Mouse (Mus musculus): ENCODE results near the gene Rarb. TPM values are rescaled to one million over a fixed set of nuclear protein-coding genes. Genes with fewer than 3 reads are reported as not detected.

The Rarb gene
- polyA plus RNA-seq, 1 experiment from 2014 or later = 25.2 TPM

DNA sequence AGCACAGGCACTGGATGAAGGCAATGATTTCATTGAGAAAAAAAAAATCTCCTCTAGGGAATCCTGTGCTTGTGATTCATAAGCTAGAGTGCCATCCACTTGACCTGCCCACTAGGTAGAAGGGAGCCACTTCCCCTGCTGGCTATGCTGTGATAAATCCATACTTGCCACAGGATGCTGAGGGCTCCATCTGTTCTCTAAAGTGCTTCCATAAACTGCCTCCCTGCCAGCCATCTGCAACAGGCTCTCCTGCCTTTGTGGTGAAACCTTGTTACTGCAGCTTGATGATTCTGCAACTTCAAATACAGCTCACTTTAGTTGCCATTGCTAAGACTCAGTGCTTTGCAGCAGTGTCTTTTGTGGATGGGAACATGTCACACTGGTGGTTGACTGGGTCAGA, 213.5 kb downstream of the Rarb start:
- Histone ChIP-seq H3K27ac (ENCODE audit: low read depth, low read length) (no peak overlapping the region), H3K27me3 (ENCODE audit: control insufficient read depth, insufficient read depth, low read length) (no peaks in the 10 kb centered on the region), H3K9me3 (ENCODE audit: control insufficient read depth, low read length) (no peaks in the 10 kb centered on the region), H3K4me3 (ENCODE audit: low read depth, low read length) (no peak overlapping the region), H3K4me1 (ENCODE audit: control insufficient read depth, insufficient read depth, low read length) (no peaks in the 10 kb centered on the region), H3K36me3 (ENCODE audit: control insufficient read depth, insufficient read depth, low read length) (no peaks in the 10 kb centered on the region), H3K4me2 (ENCODE audit: low read depth, low read length) (no peak overlapping the region), H3K9ac (replicated peaks; ENCODE audit: low read depth, low read length) (no peak overlapping the region)
- no peak for ATAC-seq (ENCODE audit: low read depth)

DNA sequence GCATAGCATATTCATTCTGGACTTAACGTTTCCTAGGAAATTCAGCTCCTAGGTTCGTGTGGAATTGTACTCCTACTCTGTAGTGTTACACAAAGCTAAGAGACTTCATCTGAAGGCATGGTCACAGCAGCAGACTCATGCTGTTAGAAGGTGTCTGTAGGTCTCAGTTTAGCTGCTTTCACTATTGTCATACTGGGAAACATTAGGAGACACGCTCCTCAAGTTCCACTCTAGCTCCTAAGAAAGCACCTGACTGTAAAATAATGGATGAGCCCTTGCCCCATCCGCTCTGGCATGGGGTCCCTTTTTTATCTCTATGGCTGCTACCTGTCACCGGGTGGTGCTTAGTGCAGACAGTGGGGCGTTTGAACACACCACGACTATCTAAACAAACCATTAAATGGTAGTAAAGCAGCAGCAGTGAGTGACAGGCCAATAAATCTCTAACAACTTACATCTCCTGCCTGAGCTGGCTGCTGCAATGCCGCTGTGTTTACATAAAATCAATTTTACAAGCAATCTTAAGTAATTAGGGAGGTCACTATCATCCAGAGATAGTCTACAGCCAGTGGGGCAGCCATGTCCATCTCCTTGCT, 214.4 kb downstream of the Rarb start:
- Histone ChIP-seq H3K27ac (ENCODE audit: low read depth, low read length) (no peak overlapping the region), H3K9me3 (ENCODE audit: control insufficient read depth, low read length) (no peaks in the 10 kb centered on the region)
- 14% methylated on average over 8 of the region's 8 CpGs for WGBS

DNA sequence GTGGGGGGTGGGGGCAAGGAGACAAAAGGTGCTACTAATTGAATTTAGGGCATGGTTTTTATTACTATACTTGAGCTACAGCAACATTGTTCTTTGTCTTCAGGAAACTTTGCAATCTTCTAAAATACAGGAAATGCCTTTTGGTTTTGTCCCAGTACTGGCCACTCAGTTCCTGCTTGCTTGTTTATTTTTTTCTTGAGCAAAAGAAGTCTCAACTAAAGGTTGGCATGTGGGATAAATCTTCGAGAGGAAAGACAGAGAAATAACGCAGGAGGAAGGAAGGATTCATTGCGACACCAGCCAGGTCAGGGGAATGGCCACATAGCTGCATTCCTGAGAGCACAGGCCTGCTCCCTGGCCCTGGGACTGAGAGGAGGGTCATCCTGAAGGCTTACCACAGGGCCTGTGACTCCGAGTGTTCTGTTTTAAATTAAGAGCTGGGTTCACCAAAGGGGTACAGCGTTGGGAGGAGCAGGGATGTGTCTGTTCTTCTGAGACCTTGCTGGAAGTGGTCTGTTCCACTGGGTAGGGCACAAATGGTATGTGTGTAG, 215.8 kb downstream of the Rarb start:
- Histone ChIP-seq H3K27ac (ENCODE audit: low read depth, low read length) (no peak overlapping the region), H3K4me1 (ENCODE audit: control insufficient read depth, insufficient read depth, low read length) (peaks cover under 1% of the 10 kb centered on the region; the same call in 1 of the 2 replicates), H3K9ac (replicated peaks; ENCODE audit: low read depth, low read length) (no peak overlapping the region), H3K36me3 (ENCODE audit: control insufficient read depth, insufficient read depth, low read length) (no peaks in the 10 kb centered on the region), H3K9me3 (ENCODE audit: control insufficient read depth, low read length) (no peaks in the 10 kb centered on the region), H3K4me3 (ENCODE audit: low read depth, low read length) (no peak overlapping the region), H3K4me2 (ENCODE audit: low read depth, low read length) (no peak overlapping the region), H3K27me3 (ENCODE audit: control insufficient read depth, insufficient read depth, low read length) (no peaks in the 10 kb centered on the region)
- ATAC-seq (ENCODE audit: low read depth) = no peak
- 24% methylated on average over 5 of the region's 5 CpGs for WGBS

More for the DNA sequence above, 214.4 kb downstream of the Rarb start:
- no peak overlapping the region for H3K4me3 ChIP-seq (ENCODE audit: low read depth, low read length)
- H3K4me2 ChIP-seq (ENCODE audit: low read depth, low read length) = no peak overlapping the region
- no peak overlapping the region for H3K9ac ChIP-seq (replicated peaks; ENCODE audit: low read depth, low read length)
- 0 out of 2 replicates have a peak, but pooled peaks have one; percentile 38 for ATAC-seq (ENCODE audit: low read depth)
- H3K36me3 ChIP-seq (ENCODE audit: control insufficient read depth, insufficient read depth, low read length) = no peaks in the 10 kb centered on the region
- H3K27me3 ChIP-seq (ENCODE audit: control insufficient read depth, insufficient read depth, low read length) = no peaks in the 10 kb centered on the region
- no peaks in the 10 kb centered on the region for H3K4me1 ChIP-seq (ENCODE audit: control insufficient read depth, insufficient read depth, low read length)

DNA sequence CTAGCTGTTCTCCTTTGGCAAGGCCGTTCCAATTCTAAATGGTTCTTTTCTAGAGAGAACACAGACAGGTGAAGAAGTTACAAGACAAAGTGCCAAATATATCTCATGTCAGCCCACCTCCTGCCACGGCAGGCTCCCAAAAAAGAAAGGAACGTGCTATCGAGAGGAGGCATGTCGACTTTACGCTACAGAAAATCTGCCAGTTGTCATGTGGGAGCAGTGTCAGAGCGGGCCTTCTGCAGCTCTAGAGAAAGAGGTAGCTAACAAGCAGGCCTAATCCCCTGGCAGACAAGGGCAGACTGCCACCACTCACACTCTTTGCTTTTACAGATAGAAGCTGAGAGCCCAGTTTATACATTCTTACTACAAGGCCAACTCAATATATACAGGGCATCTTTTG, 219.7 kb downstream of the Rarb start:
- Histone ChIP-seq H3K9ac (replicated peaks; ENCODE audit: low read depth, low read length) (no peak overlapping the region), H3K4me1 (ENCODE audit: control insufficient read depth, insufficient read depth, low read length) (peaks cover 6% of the 10 kb centered on the region; the same call in 1 of the 2 replicates), H3K27ac (ENCODE audit: low read depth, low read length) (no peak overlapping the region), H3K27me3 (ENCODE audit: control insufficient read depth, insufficient read depth, low read length) (no peaks in the 10 kb centered on the region), H3K36me3 (ENCODE audit: control insufficient read depth, insufficient read depth, low read length) (no peaks in the 10 kb centered on the region), H3K4me3 (ENCODE audit: low read depth, low read length) (no peak overlapping the region), H3K4me2 (ENCODE audit: low read depth, low read length) (no peak overlapping the region), H3K9me3 (ENCODE audit: control insufficient read depth, low read length) (no peaks in the 10 kb centered on the region)
- ATAC-seq (ENCODE audit: low read depth) = no peak
- WGBS = 55% methylated on average over 7 of the region's 7 CpGs

DNA sequence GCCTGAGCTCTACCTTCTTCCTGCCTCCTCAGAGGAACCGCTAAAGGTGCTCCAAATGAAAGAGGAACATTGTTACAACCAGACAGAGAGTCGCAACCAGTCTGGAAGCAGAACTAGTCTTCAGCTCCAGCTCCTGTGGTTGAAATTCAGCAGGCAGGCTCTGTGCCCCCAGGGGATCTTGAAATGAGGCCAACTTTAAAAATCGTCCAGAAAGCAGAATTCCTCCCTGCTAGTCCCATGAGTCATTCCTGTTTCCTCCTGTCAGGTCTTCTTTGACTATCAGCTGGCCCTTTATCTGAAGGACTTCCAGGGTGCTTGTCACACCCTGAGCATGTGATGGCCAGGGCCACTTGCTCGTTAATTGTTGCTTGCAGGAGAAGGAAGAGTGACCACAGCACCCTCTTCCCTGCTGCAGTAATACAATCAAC, 220.9 kb downstream of the Rarb start:
- Histone ChIP-seq H3K27ac (ENCODE audit: low read depth, low read length) (no peak overlapping the region), H3K9me3 (ENCODE audit: control insufficient read depth, low read length) (no peaks in the 10 kb centered on the region), H3K4me1 (ENCODE audit: control insufficient read depth, insufficient read depth, low read length) (peaks cover 6% of the 10 kb centered on the region; the same call in 1 of the 2 replicates), H3K4me2 (ENCODE audit: low read depth, low read length) (no peak overlapping the region), H3K36me3 (ENCODE audit: control insufficient read depth, insufficient read depth, low read length) (no peaks in the 10 kb centered on the region), H3K4me3 (ENCODE audit: low read depth, low read length) (no peak overlapping the region), H3K27me3 (ENCODE audit: control insufficient read depth, insufficient read depth, low read length) (no peaks in the 10 kb centered on the region), H3K9ac (replicated peaks; ENCODE audit: low read depth, low read length) (no peak overlapping the region)
- ATAC-seq (ENCODE audit: low read depth) = no peak
- WGBS = 36% methylated on average over 4 of the region's 4 CpGs

DNA sequence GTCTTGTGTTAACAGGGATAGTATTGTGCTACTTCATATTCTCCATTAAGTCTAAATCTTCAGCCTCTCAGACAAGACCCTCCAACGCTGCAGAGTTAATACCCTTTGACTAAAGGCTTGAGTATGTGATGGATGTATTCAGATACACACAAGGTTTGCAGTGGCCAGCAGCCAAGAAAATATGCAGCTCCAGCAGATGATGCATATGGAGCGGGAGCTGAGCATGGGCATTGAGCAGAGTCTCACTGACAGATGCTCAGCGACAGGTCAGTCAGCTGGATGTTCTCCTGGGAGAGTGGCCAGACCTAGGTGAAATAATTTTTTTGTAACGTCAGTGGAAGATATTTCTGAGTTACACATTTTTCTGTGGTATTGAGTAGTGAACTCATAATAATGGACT, 229.8 kb downstream of the Rarb start:
- Histone ChIP-seq H3K9ac (replicated peaks; ENCODE audit: low read depth, low read length) (no peak overlapping the region), H3K27me3 (ENCODE audit: control insufficient read depth, insufficient read depth, low read length) (no peaks in the 10 kb centered on the region), H3K4me1 (ENCODE audit: control insufficient read depth, insufficient read depth, low read length) (no peaks in the 10 kb centered on the region), H3K4me3 (ENCODE audit: low read depth, low read length) (no peak overlapping the region), H3K4me2 (ENCODE audit: low read depth, low read length) (no peak overlapping the region), H3K9me3 (ENCODE audit: control insufficient read depth, low read length) (no peaks in the 10 kb centered on the region), H3K27ac (ENCODE audit: low read depth, low read length) (no peak overlapping the region), H3K36me3 (ENCODE audit: control insufficient read depth, insufficient read depth, low read length) (no peaks in the 10 kb centered on the region)
- WGBS = 71% methylated on average over 4 of the region's 4 CpGs
- no peak; the same call in 1 of the 2 replicates for ATAC-seq (ENCODE audit: low read depth)

DNA sequence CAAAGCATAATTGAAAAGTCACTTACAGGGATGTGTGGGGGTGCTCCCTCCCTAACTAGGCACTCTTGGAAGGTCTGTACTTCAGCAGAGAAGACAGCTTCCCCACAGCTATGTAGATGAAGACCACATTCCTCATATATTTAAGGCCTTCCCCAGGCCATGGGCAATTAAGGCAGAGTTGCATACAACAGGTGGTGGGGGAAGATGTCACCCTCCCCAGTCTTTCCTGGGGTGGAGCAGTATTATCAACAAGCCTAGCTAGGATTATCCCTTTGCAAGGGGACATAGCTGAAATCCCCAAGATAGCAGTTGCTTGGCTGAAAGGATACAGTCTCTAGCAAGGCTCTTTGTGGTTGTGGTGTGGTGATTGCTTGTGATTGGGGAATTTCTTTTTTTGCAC, 240.9 kb downstream of the Rarb start:
- Histone ChIP-seq H3K27me3 (ENCODE audit: control insufficient read depth, insufficient read depth, low read length) (no peaks in the 10 kb centered on the region), H3K4me2 (ENCODE audit: low read depth, low read length) (no peak overlapping the region), H3K4me1 (ENCODE audit: control insufficient read depth, insufficient read depth, low read length) (peaks cover 4% of the 10 kb centered on the region), H3K4me3 (ENCODE audit: low read depth, low read length) (no peak overlapping the region), H3K36me3 (ENCODE audit: control insufficient read depth, insufficient read depth, low read length) (no peaks in the 10 kb centered on the region), H3K27ac (ENCODE audit: low read depth, low read length) (no peak overlapping the region), H3K9me3 (ENCODE audit: control insufficient read depth, low read length) (no peaks in the 10 kb centered on the region), H3K9ac (replicated peaks; ENCODE audit: low read depth, low read length) (no peak overlapping the region)
- no peak for ATAC-seq (ENCODE audit: low read depth)

DNA sequence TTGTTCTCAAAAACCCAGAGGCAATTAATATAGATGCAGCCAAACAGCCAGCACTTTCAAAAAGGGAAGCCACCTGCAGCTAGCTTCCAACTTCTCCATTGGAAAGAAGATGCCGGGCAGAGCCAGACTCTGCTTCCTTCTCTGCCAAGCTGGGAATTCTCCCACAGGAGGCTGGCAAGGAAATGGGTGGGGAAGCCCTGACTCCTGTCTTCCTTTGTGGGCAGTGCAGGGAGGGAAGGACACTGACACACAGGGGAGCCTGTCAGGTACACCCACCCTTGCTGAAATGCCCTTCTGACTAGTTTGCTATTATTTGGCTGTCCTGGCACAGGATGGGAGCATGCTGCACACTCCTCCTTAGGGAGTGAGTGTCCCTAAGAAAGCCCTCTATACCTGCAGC, 241.9 kb downstream of the Rarb start:
- Histone ChIP-seq H3K27ac (ENCODE audit: low read depth, low read length) (no peak overlapping the region), H3K4me1 (ENCODE audit: control insufficient read depth, insufficient read depth, low read length) (peaks cover 10% of the 10 kb centered on the region), H3K4me2 (ENCODE audit: low read depth, low read length) (no peak overlapping the region), H3K4me3 (ENCODE audit: low read depth, low read length) (no peak overlapping the region), H3K9ac (replicated peaks; ENCODE audit: low read depth, low read length) (no peak overlapping the region), H3K36me3 (ENCODE audit: control insufficient read depth, insufficient read depth, low read length) (no peaks in the 10 kb centered on the region), H3K27me3 (ENCODE audit: control insufficient read depth, insufficient read depth, low read length) (no peaks in the 10 kb centered on the region), H3K9me3 (ENCODE audit: control insufficient read depth, low read length) (no peaks in the 10 kb centered on the region)
- 17% methylated on average over 1 of the region's 1 CpGs for WGBS
- ATAC-seq (ENCODE audit: low read depth) = no peak

DNA sequence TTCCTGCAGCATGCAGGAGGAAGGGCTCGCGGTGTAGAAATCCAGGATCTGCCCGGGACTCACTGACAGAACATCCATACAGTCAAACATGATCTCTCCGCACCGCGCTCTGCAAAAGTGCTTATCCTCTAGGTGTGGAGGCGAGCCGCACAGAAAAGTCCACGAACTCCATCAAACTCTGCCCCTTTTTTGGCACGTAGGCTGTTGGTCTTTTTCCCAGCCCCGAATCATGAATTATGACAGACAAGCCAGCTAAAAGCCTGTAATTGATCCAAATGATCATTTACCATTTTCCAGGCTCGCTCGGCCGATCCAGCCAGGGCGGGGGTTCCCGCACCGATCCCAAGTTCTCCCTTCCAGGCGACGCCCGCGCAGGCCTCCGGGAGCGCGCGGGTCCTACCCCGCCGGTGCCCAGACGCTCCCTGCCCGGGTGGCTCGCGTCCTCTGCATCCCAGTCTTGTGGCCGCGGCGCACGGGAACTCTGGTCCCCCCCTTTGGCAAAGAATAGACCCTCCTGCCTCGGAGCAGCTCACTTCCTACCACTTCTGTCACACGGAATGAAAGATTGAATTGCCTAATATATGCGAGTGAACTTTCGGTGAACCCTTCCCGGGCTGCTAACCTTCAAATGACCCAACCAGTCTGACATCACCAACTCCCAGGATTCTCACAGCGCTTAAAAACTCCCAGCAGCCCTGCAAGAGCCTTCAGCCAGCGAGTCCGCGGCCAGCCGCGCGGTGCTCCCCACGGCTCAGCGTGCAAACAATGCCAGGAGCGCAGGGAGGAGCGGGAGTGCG, 243.8 kb downstream of the Rarb start:
- no peaks in the 10 kb centered on the region for H3K9me3 ChIP-seq (ENCODE audit: control insufficient read depth, low read length)
- under 1% methylated on average over 52 of the region's 52 CpGs for whole genome bisulfite sequencing
- peak overlapping the region; percentile 79 for H3K27ac ChIP-seq (ENCODE audit: low read depth, low read length)
- H3K4me1 ChIP-seq (ENCODE audit: control insufficient read depth, insufficient read depth, low read length) = peaks cover 13% of the 10 kb centered on the region
- H3K36me3 ChIP-seq (ENCODE audit: control insufficient read depth, insufficient read depth, low read length) = no peaks in the 10 kb centered on the region
- ATAC-seq (ENCODE audit: low read depth) = peak; percentile 93
- H3K9ac ChIP-seq (replicated peaks; ENCODE audit: low read depth, low read length) = peak overlapping the region; percentile 66
- H3K27me3 ChIP-seq (ENCODE audit: control insufficient read depth, insufficient read depth, low read length) = no peaks in the 10 kb centered on the region
- H3K4me2 ChIP-seq (ENCODE audit: low read depth, low read length) = peak overlapping the region; percentile 82
- H3K4me3 ChIP-seq (ENCODE audit: low read depth, low read length) = peak overlapping the region; percentile 60
